Mouse (Mus musculus): Measurements from ENCODE around the gene Catip.
"Not testable (repeated sequence)": the region's sequence is repeated elsewhere in the genome, so short reads cannot be mapped to it uniquely, and the experiment has no call there.

The Catip gene

DNA sequence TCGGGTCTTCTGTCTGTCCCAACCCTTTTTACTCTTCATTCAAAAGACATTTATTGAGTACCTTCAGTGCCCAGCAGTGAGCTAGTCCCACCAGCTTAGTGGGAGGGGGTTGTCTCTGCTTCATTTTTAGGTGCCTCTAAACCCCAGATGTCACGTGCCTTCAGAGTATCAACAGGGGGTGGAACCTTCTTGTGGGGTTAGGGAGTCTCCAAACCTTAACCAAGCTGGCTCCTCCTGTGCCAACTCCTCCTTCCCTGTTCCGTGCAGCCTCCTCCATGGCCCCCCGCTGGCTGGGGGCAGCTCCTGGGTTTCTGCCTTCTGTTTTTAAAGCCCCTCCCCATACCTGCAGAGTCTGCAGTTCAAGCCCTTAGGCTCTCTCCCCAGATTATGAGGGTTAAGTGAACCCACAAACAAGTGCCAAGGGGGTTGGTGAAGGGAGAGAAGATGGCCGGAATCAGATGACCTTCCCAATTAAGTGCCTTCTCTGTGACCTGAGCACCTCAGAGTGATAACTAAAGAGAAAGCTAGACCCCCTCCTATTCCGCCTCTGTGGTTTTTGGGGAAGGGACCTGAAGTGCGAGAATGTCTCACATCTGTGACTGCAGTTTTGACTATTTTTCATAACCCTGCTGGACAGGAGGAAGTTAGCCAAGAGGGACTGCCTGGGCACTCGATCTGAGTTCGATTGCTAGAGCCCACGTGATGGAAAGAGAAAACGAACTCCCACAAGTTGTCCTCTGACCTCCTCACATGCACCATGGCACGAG lies 34.7 kb downstream of the Catip start:
- DNase-seq (ENCODE audit: extremely low spot score, low read depth, low spot score), result not testable (repeated sequence)

DNA sequence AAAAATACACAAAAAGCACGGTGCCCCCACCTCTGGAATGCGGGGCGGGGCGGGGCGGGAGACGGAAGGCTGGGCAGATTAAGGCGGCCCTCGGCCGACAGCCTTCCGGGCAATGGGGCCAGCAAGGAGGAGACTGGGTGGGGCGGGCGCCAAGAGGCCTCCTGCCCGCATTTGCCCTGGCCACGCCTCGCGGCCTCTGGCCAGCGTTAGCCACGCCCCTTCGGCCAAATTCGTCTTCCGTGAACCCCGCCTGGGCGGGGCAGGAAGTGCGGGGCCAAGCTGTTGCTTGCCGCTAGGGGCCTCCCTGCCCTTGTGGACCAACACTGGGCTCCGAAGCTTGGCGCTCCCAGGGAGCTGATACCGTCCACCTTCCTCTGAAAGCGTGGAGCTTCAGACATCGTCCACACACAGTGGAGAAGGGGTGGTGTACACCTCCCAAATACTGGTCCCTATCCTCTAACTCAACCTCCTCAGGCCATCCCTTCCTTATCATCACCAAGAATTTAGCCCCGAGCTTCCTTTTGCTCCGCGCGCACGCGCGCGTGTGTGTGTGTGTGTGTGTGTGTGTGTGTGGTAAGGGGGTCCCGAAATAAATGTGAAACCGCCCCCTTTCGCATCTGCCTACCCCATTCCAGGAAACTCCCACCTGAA lies 35.5 kb downstream of the Catip start:
- peak; percentile 97 for DNase-seq (ENCODE audit: extremely low spot score, low read depth, low spot score)

DNA sequence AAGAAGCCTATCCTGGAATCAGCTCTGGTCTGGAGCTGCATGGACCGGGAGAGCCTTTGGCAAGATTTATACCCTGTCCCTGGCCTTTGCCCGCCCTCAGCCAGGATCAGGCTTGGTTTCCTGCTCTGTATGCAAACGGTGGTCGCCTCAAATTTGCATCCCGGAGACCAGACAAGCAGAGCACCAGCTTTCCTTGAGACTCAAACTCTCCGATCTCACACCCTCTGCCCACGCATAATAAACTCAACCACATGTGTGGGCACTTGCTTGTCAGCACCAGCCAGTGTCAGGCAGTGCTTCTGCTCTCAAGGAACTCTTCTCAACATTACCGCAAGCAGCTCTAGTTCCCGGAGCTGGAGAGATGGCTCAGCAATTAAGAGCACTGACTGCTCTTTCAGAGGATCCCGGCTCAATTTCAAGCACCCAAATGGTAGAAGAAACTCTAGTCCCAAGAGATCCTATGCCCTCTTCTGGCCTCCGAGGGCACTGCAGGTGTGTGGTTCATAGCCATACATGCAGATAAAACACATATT lies 36.1 kb downstream of the Catip start:
- DNase-seq (ENCODE audit: extremely low spot score, low read depth, low spot score), result peak; percentile 53

DNA sequence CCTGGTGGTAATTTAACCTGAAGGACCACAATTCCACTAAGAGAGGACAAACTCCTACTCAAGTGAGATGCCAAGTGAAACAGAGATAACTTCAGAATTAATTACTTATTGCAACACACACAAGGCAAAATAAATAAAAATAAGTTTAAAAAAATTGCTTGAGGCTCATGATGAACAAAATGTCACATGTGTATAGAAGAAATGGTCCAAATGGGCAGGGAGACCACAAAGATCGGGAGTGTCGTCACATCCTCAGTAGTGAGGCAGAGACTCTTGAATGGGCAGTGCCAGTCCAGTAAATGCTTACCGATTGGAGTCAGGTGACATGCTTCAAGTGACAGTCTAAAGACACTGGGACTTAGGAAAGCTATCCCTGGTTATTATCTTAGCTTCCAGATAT lies 38.6 kb downstream of the Catip start:
- no peak for DNase-seq (ENCODE audit: extremely low spot score, low read depth, low spot score)

DNA sequence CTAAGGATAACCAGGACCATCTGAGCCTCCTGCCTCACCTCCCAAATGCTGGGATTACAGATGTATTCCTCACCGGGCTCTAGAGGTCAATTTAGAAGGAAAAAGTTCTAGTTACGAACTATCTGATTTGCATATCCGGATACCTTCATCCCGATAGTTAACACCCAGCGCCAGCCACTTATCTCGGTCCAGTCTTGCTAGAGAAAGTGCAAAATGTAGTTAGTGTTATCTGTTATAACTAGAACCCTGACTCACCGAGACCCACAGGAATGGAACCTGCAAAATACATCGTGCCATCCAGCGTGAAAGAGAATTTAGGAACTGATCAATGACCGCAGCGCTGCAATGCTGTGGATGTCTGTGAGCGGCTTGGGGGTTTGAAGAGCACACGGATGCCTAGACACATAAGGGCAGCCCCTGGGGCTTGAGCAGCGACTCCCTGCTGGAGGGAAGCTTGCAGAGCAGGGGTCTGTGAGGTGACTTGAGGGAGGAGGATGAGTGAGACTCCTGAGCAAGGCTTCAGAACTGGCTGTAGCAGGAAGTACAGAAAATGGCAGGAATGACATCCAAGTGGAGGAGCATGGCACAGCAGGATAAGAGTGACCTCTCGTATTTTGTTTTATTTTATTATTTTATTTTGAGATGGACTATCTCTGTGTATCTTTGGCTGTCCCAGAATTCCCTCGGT lies 39.3 kb downstream of the Catip start:
- DNase-seq (ENCODE audit: extremely low spot score, low read depth, low spot score), result no peak

DNA sequence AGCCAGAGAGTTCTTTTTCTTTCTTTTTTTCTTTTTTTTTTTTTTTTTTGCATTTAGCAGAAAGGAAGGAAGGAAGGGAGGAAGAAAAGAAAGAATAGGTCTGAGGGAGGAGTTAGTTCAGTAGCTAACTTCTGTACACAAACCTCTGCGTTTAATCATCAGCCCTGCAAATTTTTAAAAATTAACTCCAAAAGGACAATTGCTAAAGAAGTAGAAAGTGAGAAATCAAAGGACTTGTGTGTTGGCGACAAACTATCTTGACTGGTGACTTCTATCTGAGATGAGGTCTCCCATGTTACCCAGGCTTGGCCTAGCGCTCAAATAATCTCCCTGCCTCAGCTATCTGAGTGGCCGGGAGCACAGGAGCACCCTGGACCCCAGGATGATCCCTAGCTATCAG lies 42.3 kb downstream of the Catip start:
- no peak for DNase-seq (ENCODE audit: extremely low spot score, low read depth, low spot score)

DNA sequence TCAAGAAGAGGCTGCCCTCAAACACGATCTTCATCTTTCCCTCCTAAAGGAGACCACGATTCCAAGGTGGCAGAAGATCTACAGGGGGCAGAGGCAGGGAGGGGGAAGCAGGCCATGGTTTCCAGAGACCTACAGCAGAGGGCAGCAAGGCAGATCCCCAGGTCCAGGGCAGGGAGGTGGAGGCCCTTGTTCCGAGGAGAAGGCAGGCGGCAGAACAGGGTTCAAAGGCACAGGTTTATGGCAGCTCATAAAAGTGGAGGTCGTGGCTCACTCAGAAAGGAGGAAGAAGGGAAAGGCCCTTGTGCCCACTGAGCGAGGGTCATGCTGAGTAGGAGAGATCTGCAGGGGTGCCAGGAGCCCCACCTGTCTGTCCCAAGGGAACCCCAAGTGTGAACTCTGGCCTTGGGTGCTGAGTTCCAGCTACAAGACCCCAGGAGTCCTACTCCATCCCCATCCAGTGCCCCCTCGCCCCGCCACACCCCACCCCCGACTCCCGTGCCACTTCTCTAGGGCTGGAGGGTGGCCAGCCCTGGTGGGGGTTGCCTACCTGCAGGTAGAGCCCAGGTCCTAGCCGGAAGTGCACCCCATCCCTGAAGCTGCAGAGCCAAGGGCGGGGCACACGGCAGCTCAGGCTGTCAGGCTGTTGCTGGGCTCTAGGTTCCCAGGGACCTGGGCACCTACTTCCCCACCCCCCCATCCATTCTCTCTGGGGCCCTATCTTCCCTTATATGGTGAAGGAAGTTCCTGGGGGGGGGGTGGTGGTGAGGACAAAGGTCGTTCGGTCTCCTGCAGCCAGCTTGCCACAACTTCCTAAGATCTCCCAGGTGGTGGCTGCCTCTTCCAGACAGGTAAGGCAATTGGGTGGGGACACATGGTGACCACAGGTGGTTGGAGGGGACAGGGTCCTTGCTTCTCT lies 46.9 kb downstream of the Catip start, which contains the start of gene Vil1:
TSS of gene Vil1 (plus strand) at position 788 of the 916 bp plus-strand sequence.
- no peak for DNase-seq (ENCODE audit: extremely low spot score, low read depth, low spot score)

DNA sequence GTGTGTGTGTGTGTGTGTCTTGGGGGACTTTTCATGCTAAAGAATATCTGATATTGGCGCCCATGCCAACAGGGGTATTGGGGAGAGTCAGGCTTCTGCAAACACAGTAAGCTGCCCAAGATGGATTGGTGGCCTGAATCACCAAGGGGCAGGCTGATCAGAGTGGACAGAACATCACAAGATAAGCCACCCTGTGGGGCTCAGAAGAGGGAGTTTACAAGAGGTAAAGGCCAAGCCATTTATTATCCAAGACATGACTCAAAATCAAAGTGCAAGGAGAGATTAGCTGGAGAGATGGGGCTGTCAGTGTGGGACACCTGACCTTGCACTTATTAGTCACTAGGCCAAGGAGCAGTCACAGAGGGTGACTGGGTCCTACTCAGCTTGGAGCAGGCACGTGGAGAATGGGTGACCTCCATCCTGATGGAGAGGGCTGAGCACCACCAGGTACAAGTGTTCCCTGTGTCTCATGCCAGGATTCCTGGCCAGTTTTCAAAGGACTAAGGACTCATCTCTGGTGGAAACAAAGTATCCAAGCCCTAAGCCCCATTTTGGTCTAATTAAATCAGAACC lies 49.9 kb downstream of the Catip start:
- DNase-seq (ENCODE audit: extremely low spot score, low read depth, low spot score), result no peak

DNA sequence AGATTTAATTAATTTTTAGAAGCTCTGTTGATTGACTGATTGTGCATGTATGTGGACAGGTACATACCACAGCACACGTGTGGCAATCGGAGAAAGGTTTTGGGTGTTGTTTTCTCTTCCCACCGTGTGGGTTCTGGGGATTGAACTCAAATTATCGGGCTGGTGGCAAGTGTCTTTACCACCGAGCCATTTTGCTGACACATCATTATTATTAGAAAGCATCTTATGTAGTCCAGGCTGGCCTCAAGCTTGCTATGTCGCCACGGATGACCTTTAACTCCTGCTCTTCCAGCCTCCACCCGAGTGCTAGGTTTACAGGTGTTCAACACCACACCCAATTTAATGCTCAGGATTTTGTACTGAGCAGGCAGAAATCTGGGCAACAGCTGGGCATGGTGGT lies 50.8 kb downstream of the Catip start:
- no peak for DNase-seq (ENCODE audit: extremely low spot score, low read depth, low spot score)

DNA sequence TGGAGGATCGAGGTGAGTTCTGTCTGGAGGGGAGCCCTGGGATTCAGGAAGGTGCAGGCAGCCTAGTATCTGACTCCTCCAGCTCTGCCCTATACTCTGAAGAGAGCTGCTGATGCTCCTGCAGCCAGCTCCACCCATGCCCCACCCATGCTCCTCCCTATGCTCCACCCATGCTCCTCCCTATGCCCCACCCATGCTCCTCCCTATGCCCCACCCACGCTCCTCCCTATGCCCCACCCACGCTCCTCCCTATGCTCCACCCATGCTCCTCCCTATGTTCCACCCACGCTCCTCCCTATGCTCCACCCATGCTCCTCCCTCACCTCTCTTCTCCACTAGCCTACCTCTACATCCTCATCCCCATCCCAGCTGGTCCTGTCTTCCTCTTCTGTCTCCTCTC lies 53.2 kb downstream of the Catip start:
- no peak for DNase-seq (ENCODE audit: extremely low spot score, low read depth, low spot score)
